Comparison of ENCODE assay signal across 19 mouse cellular contexts in genomic region chr2:130706602-130707001, GRCm38 (mm10). TPM values are rescaled to one million over a fixed set of nuclear protein-coding genes. Genes with fewer than 3 reads are reported as not detected.
"Had no signal": no experiment of that assay in that cellular context is flagged by ENCODE, and none has a peak within 500 bp of the region (broad histone marks: within the 10 kb centered on the region; RNA-seq: fewer than 3 reads in every experiment).

No protein-coding gene starts in this region.

- DNase-seq: kidney, adult 18-20 months; kidney, adult 9 months; kidney, postnatal 14 days; kidney, postnatal 4 days; lung, adult 2 months; lung, postnatal 14 days; lung, postnatal 4 days; midbrain, embryonic 14.5 days; right cerebral cortex, adult 18-20 months; right cerebral cortex, postnatal 14 days; spleen, adult 18-20 months; thymus, adult 2 months; thymus, postnatal 14 days; thymus, postnatal 4 days had no signal

- H3K4me2 ChIP-seq: midbrain, embryonic 11.5 days had no signal

- ATAC-seq: intestine, embryonic 16.5 days had no signal

RNA-seq across cellular contexts. Expression of gene Slc4a11, which starts 9.3 kb away (rescaled TPM):
- total RNA-seq: liver, adult 2 months; megakaryocyte progenitor cell, adult 5-6 weeks; megakaryocyte-erythroid progenitor cell, adult 5-6 weeks had no signal
